Mouse (Mus musculus): ENCODE results near the gene Med24.

Med24 gene

GRCm38 (mm10) chr11:98720756-98721155, 8.5 kb downstream of the Med24 start:
- no peak for DNase-seq (ENCODE audit: low read depth, low spot score)

DNA sequence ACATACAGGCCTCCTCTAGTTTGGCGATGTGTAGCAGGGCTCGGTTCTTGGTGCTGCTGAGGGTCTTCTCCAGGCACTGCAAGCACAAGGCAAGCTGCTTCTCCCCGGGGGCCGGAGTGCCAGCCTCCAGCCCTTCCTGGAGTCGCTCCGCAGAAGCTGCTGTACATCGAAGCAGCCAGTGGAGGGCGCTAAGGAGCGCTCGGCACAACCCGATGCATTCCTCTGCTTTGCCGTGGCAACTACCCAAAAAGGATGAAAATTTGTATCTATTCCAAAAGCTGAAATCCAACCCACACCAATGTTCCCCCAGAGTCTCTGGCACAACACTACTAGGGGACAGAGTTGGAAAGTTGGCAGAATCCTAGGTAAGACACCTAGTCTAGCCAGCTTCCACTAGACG, 11.3 kb downstream of the Med24 start:
- peak; percentile 72 for DNase-seq (ENCODE audit: low read depth, low spot score)

GRCm38 (mm10) chr11:98715946-98716345, 13.3 kb downstream of the Med24 start:
- DNase-seq (ENCODE audit: low read depth, low spot score) = no peak

DNA sequence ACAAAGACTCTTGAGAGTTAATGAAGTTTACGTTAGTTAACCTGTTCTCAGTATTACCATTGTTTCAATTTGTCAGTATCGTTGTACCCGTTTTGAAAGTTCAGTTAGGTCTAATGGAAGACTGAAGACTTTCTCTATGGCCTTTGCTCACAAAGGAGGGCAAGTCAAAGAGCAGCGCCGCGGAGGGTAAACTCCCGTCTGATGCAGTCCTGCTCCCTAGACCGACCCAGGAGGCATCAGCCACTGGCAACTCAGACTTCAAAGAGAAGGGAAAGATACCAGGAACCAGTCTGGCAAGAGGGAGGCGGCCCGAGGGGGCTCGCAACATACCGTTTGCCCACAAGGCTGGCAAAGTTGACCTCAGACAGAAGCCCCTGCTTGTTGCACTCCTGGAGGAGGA, 15.5 kb downstream of the Med24 start:
- no peak for DNase-seq (ENCODE audit: low read depth, low spot score)

DNA sequence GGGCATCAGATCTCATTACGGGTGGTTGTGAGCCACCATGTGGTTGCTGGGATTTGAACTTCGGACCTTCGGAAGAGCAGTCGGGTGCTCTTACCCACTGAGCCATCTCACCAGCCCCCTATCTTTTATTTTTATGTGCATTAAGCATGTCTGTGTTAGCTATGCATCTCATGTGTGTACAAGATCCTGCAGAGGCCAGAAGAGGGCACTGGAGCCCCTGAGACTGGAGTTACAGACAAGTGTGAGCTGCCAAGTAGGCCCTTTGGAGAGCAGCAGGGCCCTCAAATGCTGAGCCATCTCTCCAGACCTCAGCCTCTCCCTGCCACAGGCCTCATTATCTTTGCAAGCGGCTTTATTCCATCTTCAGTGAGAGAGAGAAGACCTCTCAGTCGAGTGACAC, 17.2 kb downstream of the Med24 start:
- DNase-seq (ENCODE audit: low read depth, low spot score) = peak; percentile 52

DNA sequence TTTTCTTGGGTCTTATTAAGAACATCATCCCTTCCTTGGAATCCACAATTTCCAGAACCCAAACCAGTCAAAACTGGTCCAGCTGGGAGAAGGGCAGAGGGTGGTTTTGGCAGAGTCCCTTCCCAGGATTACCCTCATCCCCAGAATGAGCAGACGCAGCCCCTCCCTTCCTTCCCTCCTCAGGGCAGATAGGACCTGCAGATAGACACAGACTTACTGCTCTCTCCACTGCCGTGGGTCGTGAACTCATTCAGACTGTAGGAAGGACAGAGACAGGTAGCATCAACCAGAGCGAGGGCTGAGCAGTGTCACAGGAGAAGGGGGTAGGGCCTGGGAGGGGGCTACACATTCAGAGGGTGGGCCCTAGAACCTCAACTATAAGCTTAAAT, 18.2 kb downstream of the Med24 start:
- no peak for DNase-seq (ENCODE audit: low read depth, low spot score)

DNA sequence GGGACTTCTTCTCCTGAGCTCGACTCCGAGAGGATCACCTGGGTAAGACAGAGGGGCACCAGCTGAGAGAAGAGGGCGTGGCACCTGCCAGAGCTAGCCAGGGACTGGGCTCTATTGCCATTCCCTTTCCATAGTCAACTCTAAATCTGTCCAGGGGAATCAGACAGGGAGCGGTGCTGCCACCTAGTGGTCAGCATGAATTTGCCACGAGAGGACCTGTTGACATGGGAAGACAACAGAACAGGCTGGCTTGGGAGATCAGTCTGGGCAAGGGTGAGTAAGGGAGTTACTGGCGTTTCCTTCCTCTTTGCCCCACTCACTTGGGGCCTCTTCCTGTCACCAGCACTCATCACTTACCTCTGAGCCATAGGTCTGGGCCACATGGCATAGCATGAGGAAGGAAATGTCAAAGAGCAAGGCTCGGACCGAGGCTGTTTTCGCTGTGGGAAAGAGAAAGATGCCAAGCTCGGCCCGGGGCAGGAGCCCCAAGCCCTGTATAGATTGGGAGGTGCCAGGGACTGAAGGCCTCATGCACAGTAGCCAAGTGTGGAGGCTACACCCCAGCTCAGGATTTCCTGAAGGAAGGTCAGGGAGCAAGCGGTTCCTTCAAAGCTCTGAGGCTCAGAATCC, 18.7 kb downstream of the Med24 start:
- peak; percentile 87 for DNase-seq (ENCODE audit: low read depth, low spot score)

- DNase-seq (ENCODE audit: low read depth, low spot score) = peak; percentile 32
Measured at GRCm38 (mm10) chr11:98709001-98709741, 20.1 kb downstream of the Med24 start.

- DNase-seq (ENCODE audit: low read depth, low spot score) = no peak
Measured at GRCm38 (mm10) chr11:98708282-98708956, 20.8 kb downstream of the Med24 start.

DNA sequence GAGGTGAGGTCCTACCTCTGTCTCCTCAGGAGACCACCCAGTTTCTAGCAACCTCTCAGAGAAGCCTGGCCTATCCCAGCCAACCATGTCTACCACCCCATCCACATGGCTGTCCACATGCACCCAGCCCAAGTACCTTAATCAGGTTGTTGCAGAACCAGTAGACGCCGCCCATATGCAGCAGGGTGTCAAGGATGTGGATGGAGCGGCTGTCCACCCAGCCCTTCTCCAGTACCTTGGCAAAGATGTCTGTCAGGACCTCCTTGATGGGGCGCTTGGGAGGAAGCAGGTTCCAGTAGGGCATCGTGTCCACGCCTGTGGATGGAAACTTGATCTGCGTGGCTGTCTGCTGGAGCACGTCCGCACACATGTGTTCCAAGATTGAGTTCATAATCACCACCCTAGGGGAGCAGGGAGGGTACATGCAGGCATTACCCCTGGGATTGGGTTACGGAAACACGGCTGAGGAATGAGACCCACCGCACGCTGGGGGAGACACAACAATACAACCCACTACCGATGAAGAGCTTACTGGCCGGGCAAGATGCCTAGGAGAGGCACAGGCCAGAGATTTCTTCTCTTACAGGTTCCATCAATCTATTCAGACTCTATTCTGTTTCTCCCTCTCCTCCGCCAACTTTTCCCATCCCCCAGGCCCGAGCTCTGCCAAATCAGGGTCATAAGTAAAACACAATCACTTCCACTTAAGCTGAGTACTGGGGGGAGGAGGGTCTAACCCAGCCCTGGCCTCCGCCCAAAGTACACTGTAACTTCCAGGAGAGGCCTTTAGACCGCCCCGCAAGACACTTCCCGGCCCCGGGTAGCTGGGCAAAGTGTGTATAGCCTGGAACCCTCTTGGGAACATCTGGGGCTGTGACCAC, 21.6 kb downstream of the Med24 start:
- no peak for DNase-seq (ENCODE audit: low read depth, low spot score)

GRCm38 (mm10) chr11:98705021-98705420, 24.2 kb downstream of the Med24 start:
- no peak for DNase-seq (ENCODE audit: low read depth, low spot score)

- no peak for DNase-seq (ENCODE audit: low read depth, low spot score)
Measured at GRCm38 (mm10) chr11:98702323-98702722, 26.9 kb downstream of the Med24 start.

DNA sequence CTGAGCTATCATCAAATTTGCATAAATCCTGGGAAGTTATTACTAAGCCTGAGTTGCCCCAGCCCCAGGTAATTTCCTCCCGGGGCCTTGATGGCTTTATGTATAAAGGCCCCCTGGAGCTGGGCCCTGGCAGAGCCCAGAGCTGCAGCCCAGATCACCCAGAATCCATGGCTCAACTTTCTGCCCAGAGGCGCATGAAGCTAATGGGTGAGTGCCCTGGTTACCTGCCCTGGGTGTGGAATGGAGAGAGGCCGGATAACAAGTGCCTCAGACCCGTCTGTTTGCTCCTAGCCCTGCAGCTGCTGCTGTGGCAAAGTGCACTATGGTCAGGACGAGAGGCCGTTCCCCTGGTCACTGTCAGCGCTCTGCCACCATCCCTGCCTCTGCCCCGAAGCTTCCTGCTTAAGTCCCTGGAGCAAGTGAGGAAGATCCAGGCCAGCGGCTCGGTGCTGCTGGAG, 28.0 kb downstream of the Med24 start, which contains the start of gene Csf3:
Gene Csf3, plus strand, starts transcription at position 51 of the 458 bp plus-strand sequence.
- DNase-seq (ENCODE audit: low read depth, low spot score) = no peak

GRCm38 (mm10) chr11:98699911-98700310, 29.3 kb downstream of the Med24 start:
- peak; percentile 90 for DNase-seq (ENCODE audit: low read depth, low spot score)

DNA sequence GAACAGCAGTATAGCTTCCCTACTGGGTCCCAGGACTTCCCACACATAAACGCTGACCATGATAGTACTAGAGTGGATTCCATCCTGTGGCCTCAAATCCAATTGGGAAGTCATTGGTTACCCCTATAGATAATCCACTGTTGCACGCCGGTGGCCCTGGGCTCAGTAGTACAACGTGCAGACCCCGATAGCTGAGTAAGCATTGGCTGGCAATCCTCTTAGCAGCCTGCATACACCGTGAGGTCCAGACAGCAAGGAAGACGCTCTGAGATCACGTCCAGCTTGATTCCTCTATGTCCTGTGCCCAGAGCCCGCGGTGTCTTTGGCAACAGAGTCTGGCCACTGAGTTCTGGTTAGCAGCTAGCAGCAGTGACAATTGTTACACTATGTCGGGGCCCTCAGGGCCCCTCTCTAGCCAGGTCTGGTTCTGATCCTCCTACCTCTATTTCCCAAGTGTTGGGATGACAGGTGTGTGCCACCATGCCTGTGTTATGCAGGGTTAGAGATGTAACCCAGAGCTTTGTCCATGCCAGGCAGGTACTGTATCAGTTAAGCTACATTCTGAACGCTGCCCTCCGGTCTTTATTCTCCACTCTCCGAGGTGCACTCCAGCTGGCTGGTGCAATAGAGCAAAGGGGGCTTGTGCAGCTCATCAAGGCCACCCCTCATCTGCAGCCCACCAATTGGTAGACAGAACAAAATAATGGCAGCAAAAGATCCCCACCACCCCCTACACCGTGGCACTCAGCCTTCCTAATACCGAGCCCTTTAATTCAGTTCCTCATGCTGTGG, 30.2 kb downstream of the Med24 start:
- DNase-seq (ENCODE audit: low read depth, low spot score) = no peak

- no peak for DNase-seq (ENCODE audit: low read depth, low spot score)
Measured at GRCm38 (mm10) chr11:98697225-98697624, 32.0 kb downstream of the Med24 start.

DNA sequence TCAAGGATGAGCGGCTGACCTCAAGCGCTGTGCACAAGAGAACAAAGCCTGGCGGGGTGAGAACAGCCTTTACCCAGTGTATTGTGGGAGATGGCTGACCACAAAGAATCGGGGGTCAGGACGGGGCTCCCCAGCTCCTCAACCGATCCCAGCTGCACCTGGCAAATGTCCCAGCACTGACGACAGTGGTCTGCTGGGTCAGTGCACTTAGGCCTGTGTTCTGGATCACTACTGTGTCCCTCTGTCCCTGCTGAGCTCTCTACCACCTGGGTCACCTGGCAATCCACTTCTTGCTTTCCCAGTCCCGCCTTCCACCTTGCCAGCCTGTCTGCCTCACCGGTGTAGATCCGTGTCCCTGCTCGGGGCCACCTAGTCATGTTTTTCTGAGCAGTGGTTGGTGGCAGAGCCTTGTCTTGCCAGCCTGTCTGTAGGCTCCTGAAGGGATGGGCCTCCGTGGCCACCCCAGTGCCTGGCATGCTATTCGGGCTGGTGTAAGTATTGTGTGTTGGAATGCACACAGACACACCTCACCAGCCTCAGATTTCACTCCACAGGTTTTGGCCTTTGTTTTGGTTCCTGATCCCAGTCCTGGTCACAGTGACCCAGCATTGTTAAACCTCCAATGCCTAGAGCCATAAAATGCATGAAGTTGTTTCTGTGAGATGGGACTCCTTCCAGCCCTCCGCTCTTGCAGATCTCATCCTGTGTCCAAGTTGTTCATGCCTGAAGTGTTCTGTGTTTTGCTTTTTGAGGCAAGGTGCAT, 32.6 kb downstream of the Med24 start:
- no peak for DNase-seq (ENCODE audit: low read depth, low spot score)

DNA sequence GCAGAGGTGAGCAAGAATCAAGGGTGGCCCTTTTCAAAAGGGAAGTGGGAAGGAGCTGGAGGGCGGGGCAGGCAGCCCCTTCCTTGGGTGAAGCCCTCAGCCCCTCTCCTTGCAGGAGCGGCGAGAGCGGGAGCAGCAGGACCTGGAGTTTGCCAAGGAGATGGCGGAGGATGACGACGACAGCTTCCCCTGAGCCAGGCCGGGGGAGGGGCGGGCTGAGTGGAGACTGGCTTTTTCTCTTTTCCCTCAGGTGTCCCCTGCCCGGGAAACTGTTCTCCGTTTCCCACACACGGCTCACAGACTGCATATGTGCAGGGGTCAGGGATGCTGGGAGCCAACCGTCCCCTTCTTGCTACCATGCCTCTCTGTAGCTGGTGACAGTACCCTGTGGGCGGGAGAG, 33.8 kb downstream of the Med24 start:
- DNase-seq (ENCODE audit: low read depth, low spot score) = no peak

DNA sequence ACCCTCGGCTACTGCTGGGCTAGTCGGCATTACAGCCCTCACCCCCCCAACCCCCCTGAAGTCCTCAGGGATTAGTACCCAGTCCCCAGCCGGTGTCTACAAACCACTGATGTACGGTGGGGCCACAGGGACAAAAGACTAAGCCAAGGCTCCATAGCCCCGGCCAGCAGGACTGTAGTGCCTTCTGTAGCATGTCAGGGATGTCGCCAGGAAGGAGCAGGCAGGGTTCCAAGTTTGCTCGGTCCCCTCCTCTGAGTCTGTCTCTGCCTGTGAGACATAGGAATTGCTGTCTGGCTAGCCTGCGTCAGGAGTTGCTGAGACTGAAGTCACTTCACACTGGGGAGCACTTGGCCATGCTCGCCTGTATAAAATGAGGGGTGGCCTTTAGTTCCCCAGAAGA, 34.9 kb downstream of the Med24 start:
- DNase-seq (ENCODE audit: low read depth, low spot score) = no peak

DNA sequence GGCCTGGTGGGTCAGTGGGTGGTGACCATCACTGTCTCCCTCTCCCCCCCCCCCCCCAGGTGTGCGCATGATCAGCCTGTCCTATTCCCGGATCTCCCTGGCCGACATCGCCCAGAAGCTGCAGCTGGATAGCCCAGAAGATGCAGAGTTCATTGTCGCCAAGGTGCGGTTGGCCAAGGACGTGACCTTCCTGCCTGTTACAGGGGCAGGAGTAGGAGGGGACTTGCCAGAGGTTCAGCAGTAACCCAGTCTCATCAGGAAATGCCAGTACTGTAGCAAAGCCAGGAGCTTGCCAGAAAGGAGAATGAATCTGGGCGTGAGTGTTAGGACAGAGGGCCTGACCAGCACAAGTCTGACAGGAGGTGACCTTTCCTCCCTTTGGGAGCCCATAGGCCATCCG, 35.5 kb downstream of the Med24 start:
- DNase-seq (ENCODE audit: low read depth, low spot score) = no peak
